9 mouse cellular contexts compared by ENCODE assay signal in genomic region chr5:39639438-39640177, GRCm38 (mm10).
A peak's percentile ranks its signal among the peaks of the same experiment; 100 is the strongest.
DNase-seq lines count a peak whose midpoint lies in the region; ATAC-seq lines count a peak whose summit lies in the region.
"Had no signal": no experiment of that assay in that cellular context is flagged by ENCODE, and none has a peak within 500 bp of the region (broad histone marks: within the 10 kb centered on the region; RNA-seq: fewer than 3 reads in every experiment).

No protein-coding gene starts in this region.

- no peak overlapping the region for H3K4me3 ChIP-seq in kidney, embryonic 14.5 days (ENCODE audit: low read length)
- H3K4me3 ChIP-seq in hindbrain, embryonic 14.5 days (replicated peaks; ENCODE audit: low read length), result 0 out of 2 replicates have a peak overlapping the region, but pooled peaks have one; percentile 4
- H3K4me3 ChIP-seq in neural tube, embryonic 14.5 days (ENCODE audit: low read depth, low read length), result no peak overlapping the region
- H3K4me3 ChIP-seq: limb, embryonic 13.5 days had no signal

- 46% methylated on average over 10 of the region's 10 CpGs for WGBS in kidney, embryonic 14.5 days
- 42% methylated on average over 10 of the region's 10 CpGs for WGBS in hindbrain, embryonic 14.5 days
- WGBS in neural tube, embryonic 14.5 days, result 41% methylated on average over 10 of the region's 10 CpGs

- intact Hi-C loops in left cerebral cortex, postnatal 36 days (cut with DNase I), result loop anchor here (5.0 to 10.0 kb wide), 7 partner anchors 315 to 757 kb away; no protein-coding TSS in a partner anchor

- no peak overlapping the region for H3K4me2 ChIP-seq in kidney, embryonic 14.5 days (replicated peaks; ENCODE audit: low read depth, low read length)
- H3K4me2 ChIP-seq in hindbrain, embryonic 14.5 days (replicated peaks), result peak overlapping the region; percentile 94
- peak overlapping the region; percentile 19; the same call in 1 of the 2 replicates for H3K4me2 ChIP-seq in neural tube, embryonic 14.5 days (ENCODE audit: low read depth, low read length)
- H3K4me2 ChIP-seq: limb, embryonic 13.5 days had no signal

- no peaks in the 10 kb centered on the region for H3K9me3 ChIP-seq in kidney, embryonic 14.5 days (ENCODE audit: control insufficient read depth, low read length)
- no peaks in the 10 kb centered on the region for H3K9me3 ChIP-seq in hindbrain, embryonic 14.5 days (ENCODE audit: control insufficient read depth, low read length)
- no peaks in the 10 kb centered on the region for H3K9me3 ChIP-seq in neural tube, embryonic 14.5 days (ENCODE audit: control insufficient read depth, low read length)
- H3K9me3 ChIP-seq: limb, embryonic 13.5 days had no signal

- peak; percentile 31 for DNase-seq in kidney, adult 11 months
- peak; percentile 58 for DNase-seq in ZHBTc4 (ENCODE audit: low read depth, low spot score)
- DNase-seq in embryo, embryonic 11 days, result peak; percentile 73
- DNase-seq in hindbrain, embryonic 14.5 days (ENCODE audit: low spot score), result peak; percentile 85
- peak; percentile 55 to 72 for DNase-seq in left cerebral cortex, postnatal 36 days (ENCODE audit: low spot score in 2 of 2)

- H3K4me1 ChIP-seq in kidney, embryonic 14.5 days (ENCODE audit: control insufficient read depth, insufficient read depth, low read length), result 0 out of 2 replicates have a peak, but pooled peaks cover 2% of the 10 kb centered on the region
- H3K4me1 ChIP-seq in hindbrain, embryonic 14.5 days (replicated peaks; ENCODE audit: control insufficient read depth, insufficient read depth, low read length), result peaks cover 14% of the 10 kb centered on the region
- H3K4me1 ChIP-seq in neural tube, embryonic 14.5 days (ENCODE audit: control insufficient read depth, insufficient read depth, low read length), result peaks cover 5% of the 10 kb centered on the region; the same call in 1 of the 2 replicates

- H3K36me3 ChIP-seq in kidney, embryonic 14.5 days (ENCODE audit: control insufficient read depth, insufficient read depth, low read length), result no peaks in the 10 kb centered on the region
- H3K36me3 ChIP-seq in hindbrain, embryonic 14.5 days (replicated peaks; ENCODE audit: control insufficient read depth, insufficient read depth), result no peaks in the 10 kb centered on the region
- no peaks in the 10 kb centered on the region for H3K36me3 ChIP-seq in neural tube, embryonic 14.5 days (ENCODE audit: control insufficient read depth, insufficient read depth, low read length)
- H3K36me3 ChIP-seq: limb, embryonic 13.5 days had no signal

- H3K9ac ChIP-seq in kidney, embryonic 14.5 days (ENCODE audit: low read depth, low read length), result no peak overlapping the region
- peak overlapping the region; percentile 31; the same call in 1 of the 2 replicates for H3K9ac ChIP-seq in hindbrain, embryonic 14.5 days
- no peak overlapping the region for H3K9ac ChIP-seq in neural tube, embryonic 14.5 days (replicated peaks; ENCODE audit: low read depth, low read length)
- H3K9ac ChIP-seq: limb, embryonic 13.5 days had no signal

- no peak overlapping the region for H3K27ac ChIP-seq in kidney, embryonic 14.5 days (ENCODE audit: low read depth, low read length)
- no peak overlapping the region for H3K27ac ChIP-seq in hindbrain, embryonic 14.5 days
- H3K27ac ChIP-seq in neural tube, embryonic 14.5 days (ENCODE audit: low read depth, low read length), result no peak overlapping the region
- H3K27ac ChIP-seq: limb, embryonic 13.5 days had no signal

- ATAC-seq in kidney, embryonic 14.5 days (ENCODE audit: low FRiP score, low TSS enrichment), result no peak
- no peak for ATAC-seq in hindbrain, embryonic 14.5 days (ENCODE audit: low FRiP score)
- ATAC-seq in neural tube, embryonic 14.5 days (ENCODE audit: low read depth), result peak; percentile 62
- no peak for ATAC-seq in monocyte, adult 5-6 weeks (replicated peaks; ENCODE audit: insufficient number of reproducible peaks, low FRiP score, low TSS enrichment, poor library complexity, severe bottlenecking)

- H3K27me3 ChIP-seq in kidney, embryonic 14.5 days (ENCODE audit: control insufficient read depth, insufficient read depth, low read length), result peaks cover 12% of the 10 kb centered on the region; the same call in 1 of the 2 replicates
- H3K27me3 ChIP-seq in hindbrain, embryonic 14.5 days (ENCODE audit: control insufficient read depth, insufficient read depth, low read length), result no peaks in the 10 kb centered on the region
- H3K27me3 ChIP-seq in neural tube, embryonic 14.5 days (ENCODE audit: control insufficient read depth, insufficient read depth, low read length), result no peaks in the 10 kb centered on the region

Comparison
In these comparisons a context has a peak if more than half of its experiments do, and no peak if none do; other contexts are left out.
1. DNase-seq: peak in every context shown above with its lines; median percentile 85 in hindbrain, embryonic 14.5 days; 73 in embryo, embryonic 11 days; 64 in left cerebral cortex, postnatal 36 days; 58 in ZHBTc4; 31 in kidney, adult 11 months.